Mouse (Mus musculus) cerebellum, adult 2 months (tissue): ENCODE data around the gene Nfatc2. TPM values are rescaled to one million over a fixed set of nuclear protein-coding genes. Genes with fewer than 3 reads are reported as not detected.

Experiments
- DNase-seq, 2 experiments: peaks; one replicate each; pipeline ENCODE4 v3.0.0; 2021
- H3K27ac ChIP-seq: fragments of 200-500 bp; 2 replicates; pipeline ENCODE4 v1.5.1; 2012; ENCODE audit warnings: low read length, control low read depth, inconsistent platforms; ENCODE audit not compliant: insufficient read depth
- H3K27me3 ChIP-seq: fragments of 200-500 bp; 2 replicates; pipeline ENCODE4 v1.6.1; 2012; ENCODE audit warnings: inconsistent platforms, mild to moderate bottlenecking, low read length, moderate library complexity; ENCODE audit not compliant: control insufficient read depth, insufficient read depth
- H3K4me1 ChIP-seq: fragments of 200-500 bp; 2 replicates; pipeline ENCODE4 v1.6.1; 2011; ENCODE audit warnings: low read length; ENCODE audit not compliant: control insufficient read depth, insufficient read depth
- H3K4me3 ChIP-seq: fragments of 200-500 bp; replicated peaks from 2 replicates; pipeline ENCODE3; 2011; ENCODE audit warnings: mild to moderate bottlenecking, low read depth, low read length, control low read depth; ENCODE audit not compliant: insufficient read depth
- CTCF ChIP-seq: fragments of 200-500 bp; IDR thresholded peaks from 2 replicates; pipeline ENCODE4 v1.5.1; 2011; ENCODE audit warnings: low read depth, mild to moderate bottlenecking, control low read depth, low read length, moderate library complexity, borderline replicate concordance; ENCODE audit not compliant: insufficient read depth
- POLR2A ChIP-seq: fragments of 200-500 bp; IDR thresholded peaks from 2 replicates; pipeline ENCODE4 v1.6.1; 2011; ENCODE audit warnings: low read length, control low read depth, borderline replicate concordance; ENCODE audit not compliant: insufficient read depth
- WGBS: fragments of 180-500 bp; shearing (Covaris S2); methylation state at CpG from one replicate; pipeline ENCODE4 v1.1.7; 2018; 5-methylcytosine and 5-hydroxymethylcytosine counted together
- polyA plus RNA-seq: library from polyadenylated mRNA; depleted of rRNA; stranded (reverse); fragments of >200 nt; gene quantifications from 2 replicates; pipeline ENCODE4 v1.2.3, GENCODE M21; 2012; rRNA removed

Gene Nfatc2
- polyA plus RNA-seq, 1 experiment = 26.0 TPM

GRCm38 (mm10) chr2:168432394-168432793 is 169.1 kb downstream of the Nfatc2 start:
- TF ChIP-seq POLR2A = no peak
- TF ChIP-seq CTCF = no peak
- WGBS = 75% methylated on average over 7 of the region's 7 CpGs
- no peak for DNase-seq

GRCm38 (mm10) chr2:168429598-168429997 is 171.9 kb downstream of the Nfatc2 start:
- TF ChIP-seq CTCF (no peak), POLR2A (no peak)
- Histone ChIP-seq H3K27me3 (no peaks in the 10 kb centered on the region), H3K27ac (no peak overlapping the region), H3K4me3 (no peak overlapping the region), H3K4me1 (peaks cover 7% of the 10 kb centered on the region)
- no peak for DNase-seq
- WGBS = 92% methylated on average over 10 of the region's 10 CpGs

More at GRCm38 (mm10) chr2:168432394-168432793, 169.1 kb downstream of the Nfatc2 start:
- H3K27me3 ChIP-seq = no peaks in the 10 kb centered on the region
- peaks cover 7% of the 10 kb centered on the region for H3K4me1 ChIP-seq
- H3K4me3 ChIP-seq = no peak overlapping the region
- no peak overlapping the region for H3K27ac ChIP-seq

GRCm38 (mm10) chr2:168428375-168428901 is 173.0 kb downstream of the Nfatc2 start:
- Histone ChIP-seq H3K27me3 (no peaks in the 10 kb centered on the region), H3K27ac (no peak overlapping the region), H3K4me1 (peaks cover 7% of the 10 kb centered on the region), H3K4me3 (no peak overlapping the region)
- WGBS = 78% methylated on average over 5 of the region's 5 CpGs
- TF ChIP-seq POLR2A (no peak), CTCF (peak; percentile 40; the same call in 1 of the 2 replicates)
- DNase-seq = peak in 1 of 2 experiments; percentile 27

Other genes starting within 250 kb of the Nfatc2 start
- gene Atp9a, start 140.8 kb upstream of the Nfatc2 start, polyA plus RNA-seq = 316 and 321 TPM in 2 replicates
- gene Sall4, start 166.3 kb upstream of the Nfatc2 start, polyA plus RNA-seq = 0.13 and 0.28 TPM in 2 replicates